Mouse (Mus musculus) midbrain, embryonic 10.5 days (tissue): ENCODE data around the gene Dzank1. TPM values are rescaled to one million over a fixed set of nuclear protein-coding genes. Genes with fewer than 3 reads are reported as not detected.

ENCODE experiments used
- DNase-seq: peaks from one replicate; pipeline ENCODE4 v3.0.0-alpha.2; 2017; ENCODE audit warnings: low spot score
- H3K27ac ChIP-seq: fragments of 300-500 bp; sonication (generic); replicated peaks from 2 replicates; pipeline ENCODE4 v1.5.1; 2016; ENCODE audit warnings: mild to moderate bottlenecking
- H3K27me3 ChIP-seq: fragments of 300-500 bp; sonication (generic); 2 replicates; pipeline ENCODE4 v1.6.1; 2016; ENCODE audit warnings: low read depth, mild to moderate bottlenecking; ENCODE audit not compliant: poor library complexity, severe bottlenecking
- H3K36me3 ChIP-seq: fragments of 300-500 bp; sonication (generic); 2 replicates; pipeline ENCODE4 v1.6.1; 2016; ENCODE audit warnings: mild to moderate bottlenecking, moderate library complexity
- H3K4me1 ChIP-seq: fragments of 300-500 bp; sonication (generic); 2 replicates; pipeline ENCODE4 v1.6.1; 2016
- H3K4me3 ChIP-seq: fragments of 300-500 bp; sonication (generic); 2 replicates; pipeline ENCODE4 v1.5.1; 2016; ENCODE audit warnings: mild to moderate bottlenecking, moderate library complexity
- H3K9me3 ChIP-seq: fragments of 300-500 bp; sonication (generic); replicated peaks from 2 replicates; pipeline ENCODE4 v1.6.1; 2016; ENCODE audit warnings: mild to moderate bottlenecking
- WGBS: fragments of 180-500 bp; shearing (Covaris S2); methylation state at CpG from one replicate; pipeline ENCODE4 v1.1.7; 2016; 5-methylcytosine and 5-hydroxymethylcytosine counted together
- polyA plus RNA-seq: library from polyadenylated mRNA; unstranded; fragments of >200 nt; fragmentation: Nextera tagmentation; extraction: Ambion mirVana; gene quantifications from 2 replicates; pipeline ENCODE4 v1.2.1, GENCODE M21; 2016

Dzank1 gene
- polyA plus RNA-seq, 1 experiment from 2014 or later: 1.8 TPM

DNA sequence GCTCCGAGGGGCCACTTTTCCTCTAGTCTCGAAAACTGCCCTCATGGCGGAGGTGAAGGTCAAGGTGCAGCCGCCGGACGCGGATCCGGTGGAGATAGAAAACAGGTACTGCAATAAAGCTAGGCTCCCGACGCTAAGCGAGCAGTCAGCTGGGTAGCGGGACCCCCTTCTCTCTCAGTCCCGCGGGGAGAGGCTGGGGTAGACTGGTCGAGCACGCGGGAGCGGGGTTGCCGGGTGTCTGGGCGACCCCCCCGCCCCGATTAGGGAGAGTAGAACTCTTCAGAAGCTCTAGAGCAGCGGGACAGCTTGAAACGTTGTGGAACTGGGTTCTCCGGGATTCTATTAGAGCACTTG lies 584 bp upstream of the Dzank1 start:
- Histone ChIP-seq H3K36me3 (peaks cover 32% of the 10 kb centered on the region), H3K27ac (peak overlapping the region; percentile 93), H3K9me3 (no peaks in the 10 kb centered on the region), H3K4me3 (peak overlapping the region; percentile 98), H3K4me1 (peaks cover 18% of the 10 kb centered on the region), H3K27me3 (peaks cover 26% of the 10 kb centered on the region)
- DNase-seq: no peak
- under 1% methylated on average over 25 of the region's 25 CpGs for WGBS

DNA sequence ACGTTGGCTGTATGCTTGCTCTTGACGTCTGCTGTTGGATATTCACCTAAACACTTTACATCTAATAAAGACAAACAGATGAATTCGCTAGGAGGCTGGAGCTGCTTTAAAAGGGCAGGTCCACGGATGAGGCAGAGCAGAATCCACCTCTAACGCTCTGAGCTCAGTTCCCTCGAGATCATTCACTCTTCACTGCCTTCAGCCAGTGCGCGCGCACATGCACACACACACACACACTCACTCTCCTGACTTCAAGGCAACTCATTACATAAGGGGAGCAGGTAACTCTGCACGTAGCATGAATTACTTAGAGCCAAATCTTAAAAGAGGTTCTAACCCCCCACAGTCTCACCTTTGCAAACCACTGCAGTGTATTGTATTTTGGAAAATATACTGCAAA lies 1.4 kb downstream of the Dzank1 start:
- H3K9me3 ChIP-seq: no peaks in the 10 kb centered on the region
- no peak for DNase-seq
- peaks cover 41% of the 10 kb centered on the region for H3K27me3 ChIP-seq
- no peak overlapping the region for H3K27ac ChIP-seq
- no peak overlapping the region for H3K4me3 ChIP-seq
- peaks cover 13% of the 10 kb centered on the region for H3K36me3 ChIP-seq
- WGBS: 61% methylated on average over 10 of the region's 10 CpGs
- H3K4me1 ChIP-seq: peaks cover 18% of the 10 kb centered on the region

DNA sequence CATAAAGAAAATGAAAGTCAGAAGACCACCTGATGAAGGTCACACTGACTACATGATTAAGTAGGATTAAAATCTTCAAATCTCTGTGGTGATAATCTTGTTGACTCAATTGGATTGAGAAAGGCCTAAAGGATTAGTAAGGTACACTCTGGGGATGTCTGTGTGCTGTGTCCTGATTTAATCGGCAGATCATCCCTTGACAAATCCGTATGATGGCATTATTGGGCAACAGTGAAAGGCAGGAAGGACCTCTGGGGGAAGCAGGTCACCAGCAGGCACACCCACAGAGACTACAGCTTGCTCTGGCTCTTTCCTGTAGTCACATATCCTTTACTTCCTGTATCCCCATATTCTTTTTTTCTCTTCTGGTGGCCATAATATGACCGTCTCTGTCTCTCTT lies 7.4 kb downstream of the Dzank1 start:
- 61% methylated on average over 3 of the region's 3 CpGs for WGBS

DNA sequence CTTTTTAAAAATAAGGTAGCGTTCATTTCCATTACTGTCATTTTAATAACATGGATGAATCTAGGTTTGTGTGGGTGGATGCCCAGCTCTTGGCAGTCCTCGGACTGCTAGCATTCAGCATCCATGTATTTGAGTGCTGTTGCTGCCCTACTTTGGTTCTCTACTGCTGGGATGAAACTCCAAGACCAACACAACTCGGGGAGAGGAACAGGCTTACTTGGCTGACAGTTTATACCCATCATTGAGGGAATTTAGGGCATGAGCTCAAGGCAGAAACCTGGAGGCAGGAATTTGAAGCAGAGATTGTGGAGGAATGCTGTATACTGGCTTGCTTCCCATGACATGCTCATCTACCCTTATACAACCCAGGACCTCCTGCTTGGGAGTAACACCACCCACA lies 12.6 kb downstream of the Dzank1 start:
- Histone ChIP-seq H3K4me1 (no peaks in the 10 kb centered on the region), H3K4me3 (no peak overlapping the region), H3K27me3 (peaks cover 37% of the 10 kb centered on the region), H3K36me3 (no peaks in the 10 kb centered on the region), H3K27ac (no peak overlapping the region), H3K9me3 (no peaks in the 10 kb centered on the region)
- WGBS: 79% methylated on average over 3 of the region's 3 CpGs
- no peak for DNase-seq

More for the DNA sequence above, 7.4 kb downstream of the Dzank1 start:
- H3K27me3 ChIP-seq: peaks cover 59% of the 10 kb centered on the region
- H3K4me3 ChIP-seq: no peak overlapping the region
- H3K9me3 ChIP-seq: no peaks in the 10 kb centered on the region
- H3K27ac ChIP-seq: no peak overlapping the region
- H3K36me3 ChIP-seq: no peaks in the 10 kb centered on the region
- no peak for DNase-seq
- H3K4me1 ChIP-seq: no peaks in the 10 kb centered on the region

DNA sequence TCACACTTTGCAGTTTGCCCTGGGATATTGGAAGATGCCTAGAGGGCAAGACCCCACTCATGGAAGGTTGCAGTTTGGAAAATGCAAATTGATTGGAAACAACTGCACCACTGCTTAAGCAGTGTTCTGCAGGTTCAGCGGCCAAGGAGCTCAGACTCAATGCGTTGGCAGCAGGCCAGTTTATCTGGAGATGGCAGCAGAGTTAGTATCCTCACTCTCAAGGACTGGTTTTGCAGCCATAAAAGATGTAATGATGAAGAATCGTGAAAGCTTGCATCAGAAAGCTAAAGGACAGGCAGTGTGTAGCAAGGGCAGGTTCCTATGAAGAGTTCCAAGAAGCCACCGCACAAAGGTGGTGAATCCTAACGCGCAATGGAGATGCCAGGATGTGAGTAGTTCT lies 25.1 kb downstream of the Dzank1 start:
- Histone ChIP-seq H3K4me1 (no peaks in the 10 kb centered on the region), H3K27ac (no peak overlapping the region), H3K27me3 (no peaks in the 10 kb centered on the region), H3K36me3 (no peaks in the 10 kb centered on the region), H3K4me3 (no peak overlapping the region), H3K9me3 (no peaks in the 10 kb centered on the region)
- 92% methylated on average over 6 of the region's 6 CpGs for WGBS
- DNase-seq: no peak

DNA sequence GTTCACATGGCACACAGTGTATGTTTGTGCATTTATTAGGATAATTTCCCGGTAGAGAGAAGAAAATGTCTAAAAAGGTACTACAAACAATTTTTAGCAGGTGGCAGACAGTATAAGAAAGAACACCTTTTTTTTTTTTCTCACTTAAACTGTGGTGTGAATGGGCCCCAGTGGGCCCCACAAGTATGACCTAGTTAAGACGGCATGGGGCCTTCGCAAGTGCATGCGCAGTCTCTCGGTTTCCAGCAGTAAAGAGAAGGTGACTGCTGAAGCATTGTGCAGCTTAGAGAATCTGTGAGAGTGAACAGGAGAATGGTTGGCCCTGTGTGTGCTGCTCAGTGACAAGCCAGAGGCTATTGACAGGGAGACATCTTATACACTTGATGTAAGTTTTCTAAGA lies 37.9 kb downstream of the Dzank1 start:
- Histone ChIP-seq H3K27ac (no peak overlapping the region), H3K27me3 (no peaks in the 10 kb centered on the region), H3K9me3 (0 out of 2 replicates have a peak, but pooled peaks cover 5% of the 10 kb centered on the region), H3K36me3 (no peaks in the 10 kb centered on the region), H3K4me1 (no peaks in the 10 kb centered on the region), H3K4me3 (no peak overlapping the region)
- no peak for DNase-seq
- 90% methylated on average over 5 of the region's 5 CpGs for WGBS

DNA sequence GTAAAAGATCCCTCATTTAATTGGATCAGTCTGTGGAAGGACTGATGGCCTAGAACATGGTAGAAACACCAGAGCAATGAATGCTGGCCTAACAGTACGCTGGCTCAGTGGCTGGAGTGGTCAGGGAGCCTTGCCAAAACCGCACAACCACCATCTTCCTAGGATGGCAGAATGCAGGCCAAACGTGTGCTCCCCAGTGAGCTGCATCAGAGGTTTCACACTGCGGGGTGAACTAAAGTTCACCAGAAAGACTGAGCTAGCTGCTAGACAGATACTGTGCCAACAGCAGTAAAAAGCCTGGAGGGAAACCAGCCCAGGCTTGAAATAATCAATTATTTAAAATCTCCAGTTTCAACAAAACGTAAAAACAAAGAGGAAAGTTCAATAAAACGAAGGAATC lies 39.7 kb downstream of the Dzank1 start:
- Histone ChIP-seq H3K36me3 (no peaks in the 10 kb centered on the region), H3K27me3 (no peaks in the 10 kb centered on the region), H3K27ac (no peak overlapping the region), H3K4me3 (no peak overlapping the region), H3K4me1 (no peaks in the 10 kb centered on the region), H3K9me3 (0 out of 2 replicates have a peak, but pooled peaks cover 5% of the 10 kb centered on the region)
- WGBS: 85% methylated on average over 6 of the region's 6 CpGs
- no peak for DNase-seq

DNA sequence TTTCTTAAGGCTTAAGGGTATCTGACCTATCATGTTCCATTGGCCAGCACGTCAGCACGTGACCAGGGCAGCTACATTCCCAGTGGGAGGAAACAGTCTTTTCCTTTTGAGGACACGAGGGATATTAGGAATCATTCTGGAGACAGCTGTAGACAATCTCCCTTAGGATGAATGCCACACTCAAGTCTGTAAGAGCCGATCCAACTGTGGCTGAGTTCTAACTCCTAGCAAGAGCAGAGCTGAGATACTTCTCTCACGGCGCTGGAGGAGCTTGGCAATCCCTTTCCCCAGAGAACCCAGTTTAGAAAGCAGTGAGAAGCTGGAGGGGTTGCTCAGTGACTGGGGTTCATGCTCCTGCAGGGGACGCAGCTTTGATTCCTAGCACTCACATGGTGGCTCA lies 41.8 kb downstream of the Dzank1 start:
- no peak overlapping the region for H3K4me3 ChIP-seq
- H3K4me1 ChIP-seq: no peaks in the 10 kb centered on the region
- no peaks in the 10 kb centered on the region for H3K9me3 ChIP-seq
- 87% methylated on average over 7 of the region's 7 CpGs for WGBS
- H3K27ac ChIP-seq: no peak overlapping the region
- DNase-seq: no peak
- no peaks in the 10 kb centered on the region for H3K36me3 ChIP-seq
- H3K27me3 ChIP-seq: no peaks in the 10 kb centered on the region

DNA sequence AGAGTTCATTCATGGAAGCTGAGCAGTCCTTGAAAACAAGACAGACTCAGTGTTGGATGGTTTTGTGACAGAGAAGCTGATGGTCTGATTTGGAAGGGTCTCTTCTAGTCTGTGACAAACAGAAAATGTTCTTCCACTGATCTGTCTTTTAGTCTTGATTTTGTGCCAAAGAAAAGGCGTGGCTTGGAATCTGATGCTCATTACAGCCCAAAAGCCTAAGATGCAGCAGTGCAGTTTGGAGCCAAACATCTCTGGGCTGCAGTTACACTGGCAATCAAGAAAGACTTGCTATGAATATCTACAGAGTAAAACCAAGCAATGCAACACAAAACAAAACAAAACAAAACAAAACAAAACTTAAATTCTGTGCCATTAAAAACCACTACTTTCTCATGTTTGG lies 43.1 kb downstream of the Dzank1 start:
- no peak overlapping the region for H3K4me3 ChIP-seq
- H3K36me3 ChIP-seq: no peaks in the 10 kb centered on the region
- H3K27ac ChIP-seq: no peak overlapping the region
- no peaks in the 10 kb centered on the region for H3K4me1 ChIP-seq
- H3K27me3 ChIP-seq: no peaks in the 10 kb centered on the region
- H3K9me3 ChIP-seq: no peaks in the 10 kb centered on the region
- WGBS: 77% methylated on average over 1 of the region's 1 CpGs
- no peak for DNase-seq

DNA sequence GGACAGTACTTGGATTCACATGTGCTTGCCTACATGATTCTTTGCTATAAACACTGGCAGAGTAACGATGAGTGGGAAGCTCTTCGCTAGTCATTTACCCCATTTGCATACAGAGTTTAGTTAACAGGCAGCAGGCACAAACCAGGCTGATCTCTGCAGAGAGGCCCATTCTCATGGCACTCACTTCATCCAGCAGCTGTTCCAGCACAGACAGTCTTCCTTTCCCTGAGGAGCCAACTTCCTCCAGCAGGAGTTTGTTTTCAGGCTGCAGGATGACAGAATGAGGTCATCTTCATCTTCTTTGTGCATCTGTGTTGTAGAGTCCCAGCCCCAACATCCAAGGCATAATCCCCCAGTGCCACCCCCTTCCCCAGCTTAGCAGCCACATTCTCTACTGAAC lies 47.8 kb downstream of the Dzank1 start:
- no peaks in the 10 kb centered on the region for H3K9me3 ChIP-seq
- no peaks in the 10 kb centered on the region for H3K4me1 ChIP-seq
- 87% methylated on average over 2 of the region's 2 CpGs for WGBS
- H3K36me3 ChIP-seq: no peaks in the 10 kb centered on the region
- H3K27ac ChIP-seq: no peak overlapping the region
- no peak for DNase-seq
- H3K27me3 ChIP-seq: no peaks in the 10 kb centered on the region
- H3K4me3 ChIP-seq: no peak overlapping the region

DNA sequence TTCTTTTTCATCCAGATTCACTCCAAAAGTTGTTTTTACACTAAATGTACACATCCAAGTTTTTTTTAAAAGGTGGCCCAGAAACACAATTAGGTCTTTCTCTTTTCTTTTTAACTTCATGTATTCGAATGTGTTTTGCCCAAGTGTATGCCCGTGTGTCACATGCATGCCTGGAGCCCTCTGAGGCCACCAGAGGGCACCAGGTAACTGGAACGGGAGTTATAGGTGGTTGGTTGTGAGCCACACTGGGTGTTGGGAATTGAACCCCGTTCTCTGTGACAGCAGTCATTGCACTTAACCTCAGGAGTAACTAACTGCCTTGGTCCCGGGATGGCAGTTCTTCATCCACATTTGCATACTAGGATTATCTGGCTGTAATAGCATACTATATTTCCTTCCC lies 60.0 kb downstream of the Dzank1 start:
- Histone ChIP-seq H3K27me3 (no peaks in the 10 kb centered on the region), H3K9me3 (no peaks in the 10 kb centered on the region), H3K4me1 (no peaks in the 10 kb centered on the region), H3K27ac (no peak overlapping the region), H3K4me3 (no peak overlapping the region), H3K36me3 (no peaks in the 10 kb centered on the region)
- WGBS: 70% methylated on average over 5 of the region's 5 CpGs
- DNase-seq: no peak

DNA sequence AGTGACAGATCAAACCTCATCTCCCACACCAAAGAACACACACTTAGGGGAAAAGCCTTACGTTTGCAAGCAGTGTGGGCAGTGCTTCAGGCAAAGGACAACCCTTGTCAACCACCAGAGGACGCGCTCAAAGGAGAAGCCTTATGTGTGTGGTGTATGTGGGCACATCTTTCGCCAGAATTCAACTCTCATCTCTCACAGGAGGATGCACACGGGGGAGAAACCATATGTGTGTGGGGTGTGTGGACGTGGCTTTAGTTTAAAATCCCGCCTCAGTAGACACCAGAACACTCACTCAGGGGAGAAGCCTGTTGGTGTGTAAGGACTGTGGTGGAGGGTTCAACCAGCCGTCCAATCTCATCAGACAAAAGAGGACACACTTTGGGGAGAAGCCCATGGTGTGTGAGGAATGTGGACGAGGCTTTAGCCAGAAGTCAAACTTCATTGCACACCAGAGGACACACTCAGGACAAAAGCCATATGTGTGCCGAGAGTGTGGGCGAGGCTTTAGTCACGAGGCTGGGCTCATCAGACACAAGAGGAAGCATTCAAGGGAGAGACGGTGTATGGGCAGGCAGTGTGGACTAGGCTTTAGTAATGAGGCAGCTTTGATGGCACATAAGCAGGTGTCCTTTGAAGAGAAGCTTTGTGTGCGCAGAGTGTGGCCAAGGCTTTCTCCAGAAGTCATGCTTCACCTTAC lies 61.2 kb downstream of the Dzank1 start:
- Histone ChIP-seq H3K27ac (no peak overlapping the region), H3K9me3 (no peaks in the 10 kb centered on the region)
- WGBS: 85% methylated on average over 14 of the region's 14 CpGs

DNA sequence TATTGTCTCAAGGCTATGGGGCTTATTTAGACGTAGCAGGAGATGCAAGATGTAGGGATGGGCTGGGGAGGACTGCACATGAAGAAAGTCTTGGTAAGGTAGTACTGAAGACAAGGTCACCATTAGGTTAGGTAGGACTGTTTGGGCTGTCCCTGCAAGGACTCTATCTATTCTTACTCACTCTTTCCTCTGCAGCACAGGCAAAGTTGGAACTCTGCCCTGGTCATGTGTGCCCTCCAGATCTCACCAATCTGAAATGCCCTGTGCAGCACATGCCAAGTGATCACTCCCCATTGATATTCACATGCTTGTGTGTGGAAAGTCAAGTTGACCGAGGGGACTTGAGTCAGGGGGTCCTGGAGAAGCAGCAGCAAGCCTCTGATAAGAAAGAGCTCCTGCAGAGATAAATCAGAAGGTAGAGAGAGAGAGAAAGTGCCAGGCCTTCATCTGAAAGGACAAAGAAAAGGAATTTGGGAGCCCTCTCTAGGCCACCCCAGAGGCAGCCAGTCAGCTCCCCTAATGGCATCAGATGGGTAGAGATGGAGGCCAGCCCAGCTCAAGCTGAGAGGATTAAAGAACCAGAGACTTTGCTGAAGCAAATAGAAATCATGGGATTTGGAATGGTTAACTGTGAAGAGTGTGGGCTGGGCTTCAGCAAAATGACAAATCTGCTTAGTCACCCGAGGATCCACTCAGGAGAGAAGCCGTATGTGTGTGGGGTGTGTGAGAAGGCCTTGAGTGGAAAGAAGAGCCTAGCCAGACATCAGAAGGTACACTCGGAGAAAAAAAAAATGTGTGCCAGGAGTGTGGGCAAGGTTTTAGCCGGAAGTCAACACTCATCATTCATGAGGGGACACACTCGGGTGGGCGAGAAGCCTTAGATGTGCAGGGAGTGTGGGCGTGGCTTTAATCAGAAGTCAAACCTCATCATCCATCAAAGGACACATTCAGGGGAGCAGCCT lies 62.1 kb downstream of the Dzank1 start:
- WGBS: 83% methylated on average over 9 of the region's 9 CpGs
- no peak for DNase-seq
- Histone ChIP-seq H3K27me3 (no peaks in the 10 kb centered on the region), H3K27ac (no peak overlapping the region), H3K36me3 (no peaks in the 10 kb centered on the region), H3K9me3 (no peaks in the 10 kb centered on the region), H3K4me1 (no peaks in the 10 kb centered on the region), H3K4me3 (no peak overlapping the region)

More for the DNA sequence above, 61.2 kb downstream of the Dzank1 start:
- H3K27me3 ChIP-seq: no peaks in the 10 kb centered on the region
- no peak overlapping the region for H3K4me3 ChIP-seq
- H3K36me3 ChIP-seq: no peaks in the 10 kb centered on the region
- H3K4me1 ChIP-seq: no peaks in the 10 kb centered on the region
- DNase-seq: no peak
